Mouse (Mus musculus) cerebellum, adult 2 months (tissue): ENCODE data around the gene Susd3.

Source experiments
- CTCF ChIP-seq: fragments of 200-500 bp; IDR thresholded peaks from 2 replicates; pipeline ENCODE4 v1.5.1; 2011; ENCODE audit warnings: low read depth, mild to moderate bottlenecking, control low read depth, low read length, moderate library complexity, borderline replicate concordance; ENCODE audit not compliant: insufficient read depth
- POLR2A ChIP-seq: fragments of 200-500 bp; IDR thresholded peaks from 2 replicates; pipeline ENCODE4 v1.6.1; 2011; ENCODE audit warnings: low read length, control low read depth, borderline replicate concordance; ENCODE audit not compliant: insufficient read depth

DNA sequence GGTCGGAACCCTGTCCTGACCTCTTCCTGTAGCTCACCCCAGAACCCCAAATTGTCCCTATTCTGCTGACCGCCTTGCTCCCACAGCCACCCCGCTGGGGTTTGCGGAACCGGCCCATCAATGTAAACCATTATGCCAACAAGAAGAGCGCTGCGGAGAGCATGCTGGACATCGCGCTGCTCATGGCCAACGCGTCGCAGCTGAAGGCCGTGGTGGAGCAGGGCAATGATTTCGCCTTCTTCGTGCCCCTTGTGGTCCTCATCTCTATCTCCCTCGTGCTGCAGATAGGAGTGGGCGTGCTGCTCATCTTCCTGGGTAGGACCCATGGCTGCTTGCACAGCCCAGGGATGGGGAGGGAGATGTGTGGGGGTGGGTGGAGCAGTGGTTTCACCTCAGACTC lies 54.9 kb downstream of the Susd3 start:
- TF ChIP-seq CTCF = no peak
- TF ChIP-seq POLR2A = no peak
